Mouse (Mus musculus) R1 (cell line): Measurements from ENCODE around the gene B230118H07Rik.

ENCODE experiments used
- DNase-seq: peaks from one replicate; pipeline ENCODE4 v3.0.0-alpha.2; 2018; ENCODE audit warnings: low read depth, low spot score

The B230118H07Rik gene

DNA sequence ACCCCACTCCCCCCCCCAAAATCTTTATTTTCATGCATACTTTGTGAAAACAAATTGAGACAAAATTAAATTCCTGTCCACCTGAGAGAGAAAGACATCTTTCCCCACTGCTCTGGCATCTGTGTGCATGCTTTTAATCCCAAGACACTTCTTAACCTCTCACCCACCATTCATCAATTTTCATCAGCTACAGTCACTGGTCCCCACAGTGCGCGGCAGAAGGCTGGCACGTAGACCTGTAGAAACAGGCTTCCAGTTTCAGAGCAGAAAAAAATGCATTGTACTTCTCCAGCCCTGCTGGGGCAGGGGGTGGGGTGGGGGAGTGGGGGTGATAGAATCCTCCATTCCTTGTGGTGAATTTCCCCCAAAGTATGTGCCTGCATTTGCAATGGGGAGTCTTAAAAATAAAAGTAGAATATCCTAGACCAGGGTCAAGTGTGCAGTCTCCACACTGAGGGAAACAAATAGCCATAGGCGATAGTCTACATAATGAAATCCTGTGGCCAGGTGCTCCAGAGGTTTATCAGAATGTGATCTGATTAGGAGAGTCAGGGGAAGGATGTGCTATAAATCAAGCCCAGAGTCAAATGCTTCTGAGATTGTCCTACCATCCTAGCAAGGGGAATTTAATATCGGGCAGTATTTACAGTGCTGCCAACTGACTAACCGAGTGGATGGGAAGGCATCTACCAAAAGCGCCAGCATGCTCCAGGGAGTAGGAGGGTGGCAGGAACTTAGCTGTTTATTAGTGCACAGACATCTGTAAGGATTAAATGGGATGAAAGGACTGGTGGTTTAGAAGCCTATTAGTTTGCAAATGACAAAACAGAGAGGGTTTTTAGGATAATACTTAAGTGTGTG, 10.1 kb downstream of the B230118H07Rik start:
- no peak for DNase-seq

DNA sequence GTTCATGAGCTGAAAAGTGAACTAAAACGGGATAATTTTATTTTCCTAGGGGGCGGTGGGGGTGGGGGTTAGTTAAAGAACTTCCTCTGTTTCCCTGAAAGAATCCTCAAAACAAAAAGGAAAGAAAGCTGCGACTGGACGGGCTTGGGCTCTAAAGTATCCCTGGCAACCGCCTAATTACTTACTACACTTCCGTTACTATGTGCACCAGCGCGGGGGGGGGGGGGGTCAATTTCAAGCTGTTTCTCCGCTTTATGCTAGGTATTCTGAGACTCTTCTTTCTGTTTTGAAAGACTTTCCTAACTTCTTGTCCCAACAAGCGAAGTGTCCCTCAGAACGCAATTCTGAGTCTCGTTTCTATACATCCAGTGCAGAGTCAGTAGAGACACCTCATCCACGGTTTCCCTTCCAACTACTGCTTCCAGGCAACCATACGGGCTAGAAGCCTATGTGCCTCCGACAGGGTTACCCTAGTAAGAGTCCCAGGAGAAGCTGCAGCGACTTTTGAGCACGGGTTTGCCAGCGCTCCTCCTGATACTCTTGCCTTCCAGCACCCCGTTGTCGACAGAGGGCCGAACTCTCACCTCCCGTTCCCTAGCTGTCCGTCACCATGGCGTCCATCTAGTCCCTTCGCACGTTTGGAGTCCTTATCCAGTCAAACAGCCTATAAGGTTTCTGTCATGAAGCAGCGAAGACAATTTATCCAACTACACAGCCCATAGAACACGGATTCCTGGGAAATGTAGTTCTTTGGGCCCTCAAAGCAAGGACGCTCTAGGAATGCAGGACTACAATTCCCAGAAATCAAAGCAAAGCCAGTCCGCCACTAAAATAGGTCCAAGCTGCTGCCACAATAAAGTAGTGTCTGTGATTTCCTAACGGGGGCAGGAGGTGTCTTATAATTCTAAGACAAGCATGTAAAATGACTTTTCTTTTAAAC, 20.8 kb downstream of the B230118H07Rik start:
- DNase-seq = peak; percentile 96

DNA sequence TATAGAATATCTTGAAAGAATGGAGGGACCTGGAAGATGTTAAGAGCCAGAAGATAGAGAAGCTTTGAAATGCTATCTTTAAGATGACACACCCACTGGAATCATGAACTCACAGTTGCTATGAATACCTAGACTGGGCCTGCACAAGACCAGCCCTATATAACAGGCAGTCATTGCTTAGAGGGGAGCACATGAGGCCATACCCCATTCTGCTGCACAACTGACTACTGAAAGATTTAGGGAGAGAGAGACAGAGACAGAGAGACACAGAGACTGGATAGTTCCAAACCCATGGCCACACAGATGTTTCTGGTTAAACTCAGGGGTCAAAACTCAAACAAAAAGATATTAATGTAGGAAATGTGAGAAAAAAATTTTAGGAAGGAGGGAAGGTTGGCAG, 22.1 kb downstream of the B230118H07Rik start:
- no peak for DNase-seq

DNA sequence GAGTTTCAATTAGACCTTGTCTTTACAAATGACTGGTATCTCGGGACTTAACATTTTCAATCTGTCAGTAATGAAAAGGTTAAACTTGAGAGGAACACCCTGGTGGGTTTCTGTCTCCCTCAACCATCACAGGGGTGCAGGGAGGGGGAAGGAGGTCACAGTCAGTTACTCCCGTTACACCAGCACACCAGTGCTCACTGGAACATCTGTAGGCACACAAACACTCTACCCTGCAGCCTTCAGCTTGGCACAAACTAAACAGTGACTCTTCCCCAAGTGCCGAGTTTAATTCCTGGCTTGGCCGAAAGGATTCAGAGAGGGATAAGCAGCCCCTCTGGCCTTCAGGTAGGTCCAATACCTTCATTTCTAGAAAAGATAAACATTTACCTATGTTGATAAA, 24.8 kb downstream of the B230118H07Rik start, which contains the start of gene Rag2:
Gene Rag2, plus strand, starts transcription at position 193 of the 400 bp plus-strand sequence.
- no peak for DNase-seq

DNA sequence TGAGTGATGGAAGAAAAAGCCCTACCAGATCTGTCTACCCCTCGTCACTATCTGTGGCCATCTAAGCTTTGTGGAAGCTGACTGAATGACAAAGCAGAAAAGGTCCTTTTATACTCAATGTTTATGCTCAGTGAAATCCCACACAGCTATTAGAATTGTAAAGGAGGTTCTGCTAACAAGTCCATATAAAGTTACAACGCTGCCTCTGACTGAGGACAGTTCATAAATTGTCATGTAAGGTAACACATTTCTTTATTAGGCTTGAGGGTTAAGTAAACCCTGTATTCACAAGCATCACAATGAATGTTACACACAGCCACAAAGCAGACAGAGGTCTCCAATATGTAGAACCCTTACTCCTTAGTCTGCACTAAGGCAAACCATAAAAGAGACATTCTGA, 25.3 kb downstream of the B230118H07Rik start:
- no peak for DNase-seq

DNA sequence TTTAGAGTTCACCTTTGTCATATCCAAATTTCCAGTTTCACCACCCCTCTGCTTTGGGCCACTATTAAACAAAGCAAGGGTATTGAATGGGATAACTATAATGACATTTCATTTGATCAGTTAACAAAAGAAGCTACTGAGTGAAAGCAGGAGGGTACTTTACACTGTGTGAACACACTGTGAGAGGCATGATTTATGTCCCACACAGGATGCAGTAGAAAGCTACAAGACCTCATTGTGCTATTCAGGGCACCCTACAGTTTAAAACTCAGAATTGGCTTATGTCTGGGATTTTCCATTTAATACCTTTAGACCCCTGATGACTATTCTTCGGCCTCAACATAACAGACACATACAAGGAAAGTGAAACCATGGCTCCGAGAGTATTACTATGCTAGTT, 26.3 kb downstream of the B230118H07Rik start:
- no peak for DNase-seq

DNA sequence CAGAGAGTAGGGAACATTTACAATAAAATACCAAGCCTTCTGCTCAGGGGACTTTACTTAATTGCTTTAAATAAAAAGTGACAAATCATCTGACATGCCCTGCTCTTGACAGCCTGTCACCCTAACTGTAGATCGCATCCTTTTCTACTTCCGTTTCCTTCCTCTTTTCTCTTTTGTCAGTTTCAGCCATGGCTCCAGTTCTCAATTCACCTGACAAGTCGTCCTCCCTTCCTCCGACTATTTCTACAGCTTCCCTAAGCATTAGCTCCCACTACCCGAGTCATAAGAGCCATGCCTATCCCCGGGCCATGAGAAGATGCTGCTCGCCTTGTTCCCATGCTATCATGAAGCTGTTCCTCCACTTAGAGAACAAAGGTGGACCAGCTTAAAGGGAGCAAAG, 27.7 kb downstream of the B230118H07Rik start:
- DNase-seq = no peak

DNA sequence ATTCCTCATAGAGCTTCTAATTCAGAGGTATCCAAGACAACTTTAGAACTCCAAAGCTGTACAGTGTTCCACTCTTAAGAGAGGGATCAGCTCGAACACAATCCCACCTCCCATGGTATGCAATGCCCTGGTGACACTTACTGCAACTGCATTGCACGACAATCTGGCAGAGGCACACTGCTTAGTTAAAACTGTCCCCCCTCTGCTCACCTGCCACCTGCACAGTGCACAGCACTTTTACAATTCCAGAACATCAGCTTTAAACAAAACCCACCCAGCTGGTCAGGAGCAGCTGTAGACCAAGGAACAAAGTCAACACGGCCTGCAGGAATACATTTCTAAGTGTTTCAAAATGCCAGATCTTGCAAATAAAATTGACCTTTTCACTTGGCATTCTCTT, 28.4 kb downstream of the B230118H07Rik start:
- no peak for DNase-seq

DNA sequence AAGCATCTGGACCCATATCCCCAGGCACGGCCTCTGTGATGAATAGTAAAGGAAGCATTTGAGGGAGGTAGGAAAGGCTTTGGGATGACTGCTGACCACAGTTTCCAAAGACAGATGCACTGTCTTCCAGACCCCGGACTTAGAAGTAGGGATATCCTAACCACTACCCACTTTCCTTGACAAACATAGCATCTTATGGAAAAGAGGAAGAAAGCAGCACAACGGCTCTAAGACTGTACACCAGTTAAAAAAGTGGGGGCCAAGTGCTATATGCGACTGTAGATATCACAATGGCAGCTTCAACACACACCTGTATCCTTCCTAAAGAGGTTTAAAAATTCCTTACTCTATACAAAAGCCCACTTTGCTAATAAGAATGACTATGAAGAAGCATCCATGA, 31.0 kb downstream of the B230118H07Rik start:
- no peak for DNase-seq

DNA sequence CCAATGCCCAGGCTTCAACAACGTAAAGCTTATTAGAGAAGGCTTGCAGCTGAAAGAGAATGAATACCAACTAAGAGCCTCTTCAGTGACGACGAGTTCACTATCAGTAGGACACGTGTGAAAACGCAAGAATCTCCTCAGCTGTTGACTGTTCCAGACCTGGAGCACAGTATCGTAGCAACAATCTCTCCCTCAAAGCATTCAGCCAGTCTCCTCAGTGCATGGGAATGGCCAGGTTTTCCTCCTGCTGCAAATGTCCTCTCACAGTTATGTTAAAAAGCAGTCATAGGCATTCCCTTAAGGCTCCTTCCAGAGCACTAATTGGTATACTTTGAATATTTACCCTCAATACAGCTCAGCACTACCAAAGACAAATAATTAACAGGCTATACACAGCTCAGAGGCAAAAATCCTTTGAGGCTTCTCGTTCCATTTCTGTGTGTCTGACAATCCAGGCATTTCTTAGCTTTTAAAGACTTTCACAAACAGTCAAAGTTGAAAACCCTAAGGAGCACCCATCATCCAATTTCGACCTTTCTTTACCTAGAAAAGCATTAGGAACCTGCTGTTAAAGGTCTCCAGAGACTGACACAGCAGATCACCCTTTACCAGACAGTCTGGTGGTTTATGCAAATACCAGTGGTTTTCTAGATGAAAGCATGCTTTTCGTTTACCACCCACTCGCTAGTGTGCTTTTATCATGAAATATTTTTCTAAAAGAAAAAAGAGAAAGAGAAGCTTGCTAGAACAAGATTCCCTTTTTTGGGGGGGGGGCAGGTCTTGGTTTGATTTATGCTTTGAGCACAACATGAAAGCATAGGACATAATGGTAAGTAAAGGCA, 33.6 kb downstream of the B230118H07Rik start:
- DNase-seq = no peak

DNA sequence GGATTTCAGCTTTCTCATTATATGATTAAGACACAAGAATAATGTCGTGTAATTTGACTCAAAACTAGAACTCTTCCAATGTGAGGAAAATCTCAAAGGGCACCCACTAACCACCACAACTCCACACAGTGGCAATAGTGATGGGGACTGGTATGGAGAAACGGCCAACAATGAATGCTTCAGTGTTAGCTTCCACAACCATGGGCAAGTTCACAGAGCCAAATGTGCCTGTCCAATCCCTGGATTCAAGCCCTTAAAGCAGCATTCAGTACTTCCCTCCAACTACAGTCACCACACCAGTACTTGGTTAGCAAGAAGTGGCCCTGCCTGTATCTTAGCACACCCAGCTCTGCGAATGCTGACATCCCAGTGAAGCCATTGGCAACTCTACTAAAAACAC, 38.5 kb downstream of the B230118H07Rik start:
- no peak for DNase-seq

DNA sequence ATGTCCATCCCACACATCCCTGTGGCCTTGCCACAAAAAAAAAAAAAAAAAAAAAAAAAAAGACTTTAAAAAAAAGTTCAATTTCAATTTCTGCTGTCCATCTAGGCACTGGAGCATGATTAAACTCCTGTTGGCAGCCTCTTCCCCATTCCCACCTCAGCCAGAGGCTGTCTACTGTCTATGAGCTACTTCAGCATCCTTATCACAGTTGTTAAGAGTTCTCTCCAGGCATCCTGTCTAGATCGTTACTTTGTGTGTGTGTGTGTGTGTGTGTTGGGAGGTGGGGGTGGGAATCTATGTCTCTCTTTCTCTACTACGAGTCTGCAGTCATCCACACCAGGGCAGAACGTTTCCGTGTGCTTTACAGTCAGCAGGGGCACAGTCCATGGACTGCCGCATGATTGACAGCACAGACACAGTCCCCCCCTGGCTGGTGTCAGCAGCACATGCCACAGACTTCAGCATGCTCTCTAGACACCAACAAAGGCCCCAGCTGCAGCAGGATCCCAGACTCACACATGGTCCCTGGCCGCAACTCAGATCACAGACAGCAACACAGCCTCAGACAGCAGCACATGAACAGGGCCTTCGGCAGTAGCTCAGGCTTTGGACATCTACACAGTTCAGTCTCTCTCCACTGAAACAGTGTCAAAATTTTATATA, 41.0 kb downstream of the B230118H07Rik start:
- DNase-seq = no peak

DNA sequence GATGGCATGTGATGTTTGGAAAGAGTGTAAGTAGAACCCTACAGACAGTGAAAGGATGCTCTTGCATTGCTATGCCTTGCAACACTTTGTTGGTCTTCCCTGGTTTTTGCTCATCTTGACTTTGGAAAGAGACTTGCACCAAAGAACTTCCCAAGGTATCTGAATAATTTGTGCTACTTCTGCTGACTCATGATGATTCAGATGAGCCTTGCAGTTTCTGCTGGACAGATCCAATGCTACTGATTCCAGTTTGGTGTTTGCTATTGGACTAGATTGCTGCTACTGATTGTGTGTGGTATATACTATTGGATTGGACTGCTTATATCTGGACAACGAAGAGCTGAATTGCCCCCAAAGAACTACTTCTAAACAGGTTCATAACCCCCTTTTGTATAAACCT, 46.2 kb downstream of the B230118H07Rik start:
- DNase-seq = peak; percentile 57

DNA sequence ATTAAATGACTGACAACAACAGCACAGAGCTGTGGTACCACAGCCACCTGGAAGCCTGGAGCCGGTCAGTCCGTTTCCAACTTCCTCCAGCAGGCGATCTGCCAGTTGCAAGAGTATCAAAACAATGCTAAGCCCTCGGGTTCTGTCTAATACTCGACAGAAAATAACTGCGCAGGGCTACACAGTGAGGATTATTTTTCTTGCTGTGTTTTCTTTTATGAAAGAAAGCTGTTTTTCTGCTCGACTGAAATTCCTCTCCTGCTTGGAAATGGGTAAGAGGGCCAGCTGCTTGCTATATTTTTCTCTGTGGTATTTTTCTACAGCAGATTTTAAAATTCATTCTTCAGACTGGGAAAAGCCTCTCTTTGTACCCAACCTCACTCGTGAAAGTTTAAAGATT, 48.6 kb downstream of the B230118H07Rik start:
- no peak for DNase-seq

DNA sequence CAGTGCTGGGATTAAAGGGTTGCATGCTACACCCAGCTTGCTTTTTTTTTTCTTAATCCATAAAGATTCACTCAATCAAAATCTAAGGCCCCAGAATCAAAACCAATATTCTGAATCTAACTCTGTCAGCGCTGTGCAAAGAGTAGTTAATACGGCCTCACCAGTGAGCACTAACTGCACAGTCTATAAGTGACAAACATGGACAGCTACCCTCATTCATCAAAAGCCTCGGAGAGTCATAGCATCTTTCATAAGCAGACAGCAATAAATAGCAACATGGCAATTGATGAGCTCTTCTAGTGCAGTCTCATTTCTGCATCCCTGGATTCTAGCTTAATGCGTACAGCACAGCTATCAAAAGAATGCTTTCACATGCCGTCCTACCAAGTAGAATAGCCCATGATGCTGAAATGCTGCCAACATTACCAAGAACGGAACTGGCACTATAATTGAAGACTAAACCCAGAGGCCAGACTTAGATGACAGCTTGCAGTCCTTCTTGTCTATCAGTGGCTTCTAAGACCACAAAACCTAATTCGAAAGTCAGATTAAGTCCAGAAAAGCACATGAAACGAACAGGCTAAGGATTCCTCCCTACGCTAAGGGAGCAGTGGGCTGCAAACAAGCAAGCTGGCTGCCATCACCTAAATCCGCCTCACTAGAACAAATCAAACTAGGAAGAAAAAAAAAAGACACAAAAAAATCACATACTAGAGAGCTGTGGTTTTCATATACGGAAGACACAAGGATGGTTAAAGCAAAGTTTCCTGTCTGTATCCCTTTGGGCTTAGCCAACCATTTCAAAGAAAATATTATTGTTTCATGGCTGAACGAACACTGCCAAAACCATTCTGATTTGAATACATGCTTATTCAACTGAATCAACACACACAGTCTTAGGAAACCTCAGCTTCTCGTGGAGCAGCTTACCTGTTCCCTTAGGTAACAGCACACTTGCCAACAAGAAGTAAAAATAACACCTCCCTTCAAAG, 50.8 kb downstream of the B230118H07Rik start:
- no peak for DNase-seq

DNA sequence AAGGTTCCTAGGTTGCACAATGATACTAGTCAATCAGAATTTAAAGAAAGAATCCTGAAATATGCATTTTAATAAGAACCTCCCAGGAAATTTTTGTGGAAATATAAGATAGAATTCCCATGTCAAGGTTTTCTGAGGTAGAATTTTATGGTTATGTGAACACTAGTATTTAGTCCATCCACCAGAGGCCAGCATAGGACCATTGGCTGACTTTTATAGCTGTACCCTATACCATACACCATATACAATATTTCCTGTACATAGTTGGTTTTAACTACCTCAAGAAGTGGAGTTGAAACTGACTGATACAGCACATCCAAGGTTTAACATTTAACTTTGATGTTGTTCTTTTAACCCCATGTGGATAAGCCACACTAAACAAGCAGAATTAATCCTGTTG, 52.1 kb downstream of the B230118H07Rik start:
- no peak for DNase-seq

DNA sequence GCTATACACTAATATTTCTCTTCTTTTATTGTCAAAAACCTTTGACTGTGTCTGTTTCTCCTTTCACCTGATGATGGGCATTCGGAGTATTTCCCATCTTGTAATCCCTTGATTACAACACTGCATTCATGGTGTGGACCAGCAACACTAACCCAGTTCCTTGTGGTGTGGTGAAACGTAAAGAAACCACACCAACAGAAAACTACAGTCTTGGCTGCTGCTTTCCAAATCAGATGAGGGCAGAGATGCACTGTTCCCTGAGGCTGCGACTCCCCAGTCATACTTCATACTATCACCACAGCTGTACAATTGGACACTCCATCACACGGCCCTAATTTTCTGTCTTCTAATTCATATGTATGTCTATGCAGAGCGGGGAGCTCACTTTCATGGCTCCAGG, 54.7 kb downstream of the B230118H07Rik start:
- no peak for DNase-seq

DNA sequence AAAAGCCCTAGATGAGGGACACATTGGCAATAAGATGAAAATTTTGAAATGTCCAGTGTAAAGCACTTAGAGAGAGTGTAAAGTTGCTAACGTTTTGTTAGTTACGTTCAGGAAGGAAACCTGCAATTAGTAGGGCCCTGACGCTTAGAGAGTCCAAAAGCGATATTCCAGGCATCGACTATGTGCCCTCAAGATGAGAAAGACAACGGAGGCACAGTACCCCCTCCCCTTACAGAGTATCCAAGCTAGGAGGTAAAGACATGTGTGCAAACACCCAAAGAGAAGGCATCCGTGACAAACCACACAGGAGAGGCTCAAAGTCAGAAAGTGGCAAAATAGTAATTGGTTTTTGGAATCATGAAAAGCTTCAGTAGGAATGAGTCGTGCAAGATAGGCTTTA, 56.4 kb downstream of the B230118H07Rik start:
- DNase-seq = no peak

DNA sequence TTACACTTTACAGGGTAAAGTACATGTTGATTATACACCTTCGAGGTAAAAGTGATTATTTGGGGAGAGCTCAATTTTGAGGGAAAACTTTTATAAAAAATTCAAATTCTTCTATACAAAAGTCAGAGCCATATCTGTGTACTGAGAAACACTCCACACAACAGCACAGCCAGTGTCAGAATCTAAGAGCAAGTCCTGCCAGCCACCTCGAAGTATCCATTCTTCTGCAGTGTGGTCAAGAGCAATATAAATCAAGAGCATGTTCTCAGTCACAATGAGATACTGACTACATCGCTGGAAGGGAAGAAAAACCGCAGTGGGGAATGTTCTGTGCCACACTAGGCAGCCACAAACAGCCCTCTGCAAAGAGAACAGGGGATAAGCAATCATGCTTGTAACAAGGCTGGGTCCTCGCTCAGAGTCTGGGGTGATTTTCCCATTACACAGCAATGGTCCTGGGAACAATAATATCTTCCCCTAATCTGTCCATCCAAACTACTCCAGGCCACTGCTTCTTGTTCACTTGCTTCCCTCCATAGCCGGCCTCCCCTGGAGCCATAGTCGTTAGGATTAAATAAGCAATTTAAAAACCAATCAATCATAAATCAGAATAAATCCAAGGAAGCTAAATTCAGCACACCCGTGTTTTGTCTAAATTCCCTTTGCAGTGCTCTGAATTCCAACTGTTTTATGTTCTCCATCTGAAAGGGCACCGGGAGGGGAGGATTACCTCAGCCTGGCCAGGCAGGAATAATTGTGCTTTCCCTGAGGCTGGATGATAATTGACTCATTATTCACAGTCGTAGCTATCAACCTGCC, 57.1 kb downstream of the B230118H07Rik start:
- DNase-seq = no peak
